Mouse (Mus musculus) erythroblast, embryonic 14.5 days (primary cell): Measurements from ENCODE around the gene Atp5d. TPM values are rescaled to one million over a fixed set of nuclear protein-coding genes. Genes with fewer than 3 reads are reported as not detected.

Experiments
- H3K27me3 ChIP-seq: 2 replicates; pipeline ENCODE4 v1.6.1; 2012; ENCODE audit warnings: inconsistent platforms; ENCODE audit not compliant: control insufficient read depth
- H3K36me3 ChIP-seq: 2 replicates; pipeline ENCODE4 v1.6.1; 2012; ENCODE audit warnings: mild to moderate bottlenecking, inconsistent platforms; ENCODE audit not compliant: control insufficient read depth
- H3K4me1 ChIP-seq: 2 replicates; pipeline ENCODE4 v1.6.1; 2012; ENCODE audit warnings: inconsistent platforms; ENCODE audit not compliant: control insufficient read depth
- H3K4me3 ChIP-seq: replicated peaks from 2 replicates; pipeline ENCODE3; 2012; ENCODE audit warnings: moderate library complexity, mild to moderate bottlenecking, inconsistent platforms
- H3K9me3 ChIP-seq: 2 replicates; pipeline ENCODE4 v1.6.1; 2012; ENCODE audit warnings: low read length, inconsistent platforms, mixed read lengths; ENCODE audit not compliant: control insufficient read depth
- GATA1 ChIP-seq: IDR thresholded peaks from 2 replicates; pipeline ENCODE4 v1.6.1; 2012; ENCODE audit warnings: low read length, inconsistent platforms, mixed read lengths
- TAL1 ChIP-seq: IDR thresholded peaks from 3 replicates; pipeline ENCODE4 v1.6.1; 2012; ENCODE audit warnings: low read length, inconsistent platforms, mixed read lengths
- polyA plus RNA-seq: library from polyadenylated mRNA; stranded (reverse); fragments of >175 nt; gene quantifications from 2 replicates; pipeline ENCODE4 v1.2.3, GENCODE M21; 2012

Atp5d gene
- polyA plus RNA-seq, 1 experiment, result 144 TPM

- Histone ChIP-seq H3K36me3 (peaks cover 34% of the 10 kb centered on the region), H3K27me3 (peaks cover 13% of the 10 kb centered on the region), H3K4me1 (peaks cover 82% of the 10 kb centered on the region), H3K9me3 (peaks cover 26% of the 10 kb centered on the region), H3K4me3 (peak overlapping the region; percentile 87)
- TF ChIP-seq GATA1 (no peak), TAL1 (no peak)
These were observed 29.1 kb downstream of the Atp5d start for GRCm38 (mm10) chr10:80167460-80168037.

GRCm38 (mm10) chr10:80168038-80168661 lies 29.7 kb downstream of the Atp5d start:
- peak overlapping the region; percentile 87 for H3K4me3 ChIP-seq
- TF ChIP-seq TAL1, result no peak
- TF ChIP-seq GATA1, result no peak
- peaks cover 34% of the 10 kb centered on the region for H3K36me3 ChIP-seq
- peaks cover 81% of the 10 kb centered on the region for H3K4me1 ChIP-seq
- H3K27me3 ChIP-seq, result peaks cover 8% of the 10 kb centered on the region
- H3K9me3 ChIP-seq, result peaks cover 26% of the 10 kb centered on the region

GRCm38 (mm10) chr10:80169070-80169469 lies 30.6 kb downstream of the Atp5d start:
- Histone ChIP-seq H3K27me3 (peaks cover 4% of the 10 kb centered on the region), H3K36me3 (peaks cover 34% of the 10 kb centered on the region), H3K4me3 (peak overlapping the region; percentile 87), H3K9me3 (peaks cover 26% of the 10 kb centered on the region), H3K4me1 (peaks cover 80% of the 10 kb centered on the region)
- TF ChIP-seq GATA1, result no peak
- TF ChIP-seq TAL1, result no peak

- peaks cover 40% of the 10 kb centered on the region for H3K36me3 ChIP-seq
- TF ChIP-seq GATA1, result no peak
These were observed 31.2 kb downstream of the Atp5d start for GRCm38 (mm10) chr10:80169651-80170050.

GRCm38 (mm10) chr10:80170052-80170451 lies 31.6 kb downstream of the Atp5d start:
- TF ChIP-seq GATA1 (no peak), TAL1 (no peak)
- peaks cover 43% of the 10 kb centered on the region for H3K36me3 ChIP-seq
- no peak overlapping the region for H3K4me3 ChIP-seq

More at GRCm38 (mm10) chr10:80169651-80170050, 31.2 kb downstream of the Atp5d start:
- H3K9me3 ChIP-seq, result peaks cover 26% of the 10 kb centered on the region
- peaks cover 80% of the 10 kb centered on the region for H3K4me1 ChIP-seq
- H3K27me3 ChIP-seq, result no peaks in the 10 kb centered on the region; the same call in 1 of the 2 replicates
- no peak overlapping the region for H3K4me3 ChIP-seq

GRCm38 (mm10) chr10:80170601-80171021 lies 32.2 kb downstream of the Atp5d start:
- no peak overlapping the region for H3K4me3 ChIP-seq
- no peak for TF ChIP-seq GATA1
- TF ChIP-seq TAL1, result no peak
- peaks cover 77% of the 10 kb centered on the region for H3K4me1 ChIP-seq
- H3K27me3 ChIP-seq, result no peaks in the 10 kb centered on the region; the same call in 1 of the 2 replicates
- peaks cover 43% of the 10 kb centered on the region for H3K36me3 ChIP-seq
- peaks cover 26% of the 10 kb centered on the region for H3K9me3 ChIP-seq

More at GRCm38 (mm10) chr10:80170052-80170451, 31.6 kb downstream of the Atp5d start:
- Histone ChIP-seq H3K4me1 (peaks cover 80% of the 10 kb centered on the region), H3K27me3 (no peaks in the 10 kb centered on the region; the same call in 1 of the 2 replicates), H3K9me3 (peaks cover 26% of the 10 kb centered on the region)

- Histone ChIP-seq H3K9me3 (peaks cover 26% of the 10 kb centered on the region), H3K36me3 (peaks cover 43% of the 10 kb centered on the region), H3K4me1 (peaks cover 73% of the 10 kb centered on the region), H3K4me3 (no peak overlapping the region), H3K27me3 (no peaks in the 10 kb centered on the region; the same call in 1 of the 2 replicates)
- TF ChIP-seq GATA1 (no peak), TAL1 (no peak)
These were observed 32.8 kb downstream of the Atp5d start for GRCm38 (mm10) chr10:80171252-80171651.

- H3K4me3 ChIP-seq, result peak overlapping the region; percentile 83
- H3K36me3 ChIP-seq, result peaks cover 43% of the 10 kb centered on the region
- H3K4me1 ChIP-seq, result peaks cover 67% of the 10 kb centered on the region
- no peaks in the 10 kb centered on the region; the same call in 1 of the 2 replicates for H3K27me3 ChIP-seq
- TF ChIP-seq GATA1, result no peak
- no peak for TF ChIP-seq TAL1
- peaks cover 26% of the 10 kb centered on the region for H3K9me3 ChIP-seq
These were observed 33.5 kb downstream of the Atp5d start for GRCm38 (mm10) chr10:80171760-80172526.
